In genomic region chr9:97645746-97646145, GRCm38 (mm10) we compare ENCODE assay signal across 24 mouse cellular contexts.
"Had no signal": no experiment of that assay in that cellular context is flagged by ENCODE, and none has a peak within 500 bp of the region (broad histone marks: within the 10 kb centered on the region; RNA-seq: fewer than 3 reads in every experiment).

No protein-coding gene starts in this region.

- DNase-seq: kidney, adult 18-20 months; kidney, adult 9 months; kidney, postnatal 14 days; kidney, postnatal 4 days; left cerebral cortex, postnatal 4 days; liver, postnatal 0 days; lung, embryonic 14.5 days; lung, postnatal 36 days; right cerebral cortex, postnatal 25 days; spleen, adult 18-20 months; thymus, postnatal 25 days had no signal

- ATAC-seq: inflammation-experienced regulatory T-cells, adult 6 months; intestine, embryonic 16.5 days; liver, postnatal 0 days; lung, postnatal 0 days; midbrain, embryonic 13.5 days; midbrain, embryonic 16.5 days had no signal

- H3K4me2 ChIP-seq: limb, embryonic 12.5 days; limb, embryonic 15.5 days; liver, embryonic 11.5 days; lung, embryonic 14.5 days; midbrain, embryonic 13.5 days; stomach, embryonic 15.5 days had no signal

- H3K27me3 ChIP-seq: limb, embryonic 12.5 days; limb, embryonic 15.5 days; megakaryocyte, embryonic 14.5 days; stomach, embryonic 15.5 days had no signal

- H3K4me1 ChIP-seq: limb, embryonic 12.5 days; limb, embryonic 15.5 days; megakaryocyte, embryonic 14.5 days; midbrain, embryonic 10.5 days; midbrain, embryonic 13.5 days; stomach, embryonic 15.5 days had no signal

- H3K9me3 ChIP-seq: limb, embryonic 12.5 days; limb, embryonic 15.5 days; midbrain, embryonic 10.5 days; midbrain, embryonic 13.5 days; stomach, embryonic 15.5 days had no signal

- H3K36me3 ChIP-seq: limb, embryonic 12.5 days; limb, embryonic 15.5 days; midbrain, embryonic 10.5 days; midbrain, embryonic 13.5 days; stomach, embryonic 15.5 days had no signal

- H3K9ac ChIP-seq: limb, embryonic 12.5 days; limb, embryonic 15.5 days; liver, embryonic 14.5 days; liver, postnatal 0 days; lung, embryonic 14.5 days; midbrain, embryonic 13.5 days; stomach, embryonic 15.5 days had no signal

- H3K27ac ChIP-seq: limb, embryonic 12.5 days; limb, embryonic 15.5 days; liver, embryonic 14.5 days; midbrain, embryonic 10.5 days; midbrain, embryonic 13.5 days; stomach, embryonic 15.5 days had no signal

- H3K4me3 ChIP-seq: limb, embryonic 12.5 days; limb, embryonic 15.5 days; megakaryocyte, embryonic 14.5 days; midbrain, embryonic 10.5 days; midbrain, embryonic 13.5 days; myocyte; stomach, embryonic 15.5 days had no signal
